Mouse (Mus musculus): ENCODE data around the gene Exd2. TPM values are rescaled to one million over a fixed set of nuclear protein-coding genes. Genes with fewer than 3 reads are reported as not detected.

Exd2 gene
- polyA plus RNA-seq, 1 experiment = 24.2 TPM

DNA sequence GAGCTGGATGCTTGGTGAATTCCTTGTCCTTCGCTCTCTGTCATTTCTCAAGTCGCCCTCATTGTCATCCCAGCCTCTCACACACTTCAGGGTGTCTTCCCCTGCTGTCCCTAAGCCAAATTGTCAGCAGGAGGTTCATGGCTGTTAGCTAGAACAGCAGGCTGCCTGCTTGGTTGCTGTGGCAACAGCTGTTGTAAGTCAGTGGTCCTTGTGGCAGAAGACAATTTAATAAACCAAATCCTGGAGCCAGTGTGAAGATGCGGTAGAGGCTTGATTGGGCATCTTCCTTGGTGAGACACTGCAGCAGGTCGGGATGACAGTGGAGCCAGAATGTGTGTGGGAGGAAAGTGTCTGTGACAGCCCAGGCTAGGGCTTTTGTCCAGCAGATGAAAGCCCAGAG is 82.4 kb downstream of the Exd2 start:
- Histone ChIP-seq H3K27ac (ENCODE audit: control insufficient read depth, insufficient read depth, low read depth, low read length) (no peak overlapping the region), H3K36me3 (ENCODE audit: control insufficient read depth, insufficient read depth, low read length) (no peaks in the 10 kb centered on the region), H3K27me3 (ENCODE audit: control insufficient read depth, insufficient read depth, low read length) (no peaks in the 10 kb centered on the region), H3K4me1 (ENCODE audit: control insufficient read depth, insufficient read depth, low read length) (no peaks in the 10 kb centered on the region), H3K4me3 (ENCODE audit: control insufficient read depth, low read depth, low read length) (no peak overlapping the region)
- TF ChIP-seq CTCF (IDR thresholded peaks at IDR 0.05; ENCODE audit: control insufficient read depth, insufficient read depth, insufficient replicate concordance, low read depth, low read length) = no peak
- no peak for TF ChIP-seq POLR2A (IDR thresholded peaks at IDR 0.05; ENCODE audit: control insufficient read depth, low read depth, low read length)

DNA sequence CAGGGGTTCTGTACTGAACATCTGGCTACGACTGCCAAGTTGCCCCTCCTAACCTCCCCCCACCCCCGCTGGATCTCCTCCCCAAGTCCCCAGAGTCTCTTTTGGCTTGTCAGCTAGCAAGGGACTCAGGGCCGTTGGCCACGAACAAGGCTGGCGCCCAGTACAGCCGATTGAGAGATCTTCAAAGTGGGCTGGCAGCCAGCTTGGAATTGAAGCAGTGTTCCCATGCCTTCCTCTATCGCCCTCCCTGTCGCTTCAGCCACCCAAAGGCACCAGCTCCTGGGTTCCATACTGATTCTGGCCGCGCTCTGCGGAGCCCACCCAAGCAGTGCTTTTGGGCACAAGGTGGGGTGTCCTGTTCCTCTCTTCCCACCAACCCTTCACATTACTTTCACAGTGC is 86.8 kb downstream of the Exd2 start:
- Histone ChIP-seq H3K4me3 (ENCODE audit: control insufficient read depth, low read depth, low read length) (no peak overlapping the region), H3K4me1 (ENCODE audit: control insufficient read depth, insufficient read depth, low read length) (no peaks in the 10 kb centered on the region), H3K27me3 (ENCODE audit: control insufficient read depth, insufficient read depth, low read length) (no peaks in the 10 kb centered on the region), H3K36me3 (ENCODE audit: control insufficient read depth, insufficient read depth, low read length) (no peaks in the 10 kb centered on the region), H3K27ac (ENCODE audit: control insufficient read depth, insufficient read depth, low read depth, low read length) (no peak overlapping the region)
- TF ChIP-seq CTCF (IDR thresholded peaks at IDR 0.05; ENCODE audit: control insufficient read depth, insufficient read depth, insufficient replicate concordance, low read depth, low read length) (no peak), POLR2A (IDR thresholded peaks at IDR 0.05; ENCODE audit: control insufficient read depth, low read depth, low read length) (no peak)

Other genes starting within 250 kb of the Exd2 start
- gene Actn1, start 202.7 kb upstream of the Exd2 start, polyA plus RNA-seq (2012; rRNA removed) = 7.6 and 10.1 TPM in 2 replicates
- gene Dcaf5, start 26.5 kb upstream of the Exd2 start, polyA plus RNA-seq (2012; rRNA removed) = 97.1 and 102 TPM in 2 replicates
- gene Galnt16, start 55.2 kb downstream of the Exd2 start, polyA plus RNA-seq (2012; rRNA removed) = 1.5 and 1.7 TPM in 2 replicates
- gene Slc39a9, start 180.8 kb downstream of the Exd2 start, polyA plus RNA-seq (2012; rRNA removed) = 10.7 and 12.0 TPM in 2 replicates
- gene Erh, start 181.2 kb downstream of the Exd2 start, polyA plus RNA-seq (2012; rRNA removed) = 73.9 and 101 TPM in 2 replicates
- 6.9 and 7.6 TPM in 2 replicates for gene Plekhd1, start 229.5 kb downstream of the Exd2 start, polyA plus RNA-seq (2012; rRNA removed)

All from testis, adult 2 months (tissue).